Mouse (Mus musculus): ENCODE measurements around the gene Tbc1d5. TPM values are rescaled to one million over a fixed set of nuclear protein-coding genes. Genes with fewer than 3 reads are reported as not detected.

The Tbc1d5 gene
- polyA plus RNA-seq, 1 experiment: 11.2 TPM

GRCm38 (mm10) chr17:50904463-50904862 lies 274.7 kb downstream of the Tbc1d5 start:
- TF ChIP-seq POLR2A (IDR thresholded peaks at IDR 0.05; ENCODE audit: low read depth, low read length) (no peak), CTCF (conservative IDR thresholded peaks at IDR 0.05; ENCODE audit: insufficient read depth, insufficient read length, low read depth, low read length) (no peak)
- DNase-seq: no peak
- 91% methylated on average over 3 of the region's 3 CpGs for WGBS
- no peaks in the 10 kb centered on the region for H3K4me1 ChIP-seq (ENCODE audit: control insufficient read depth, insufficient read depth, low read length)
- H3K27ac ChIP-seq (ENCODE audit: insufficient read depth, low read depth, low read length): no peak overlapping the region
- no peaks in the 10 kb centered on the region for H3K36me3 ChIP-seq (ENCODE audit: control insufficient read depth, insufficient read depth, low read length)
- no peak overlapping the region for H3K4me3 ChIP-seq (ENCODE audit: insufficient read depth, low read depth, low read length)
- H3K27me3 ChIP-seq (replicated peaks; ENCODE audit: control insufficient read depth, insufficient read depth, low read length): no peaks in the 10 kb centered on the region

DNA sequence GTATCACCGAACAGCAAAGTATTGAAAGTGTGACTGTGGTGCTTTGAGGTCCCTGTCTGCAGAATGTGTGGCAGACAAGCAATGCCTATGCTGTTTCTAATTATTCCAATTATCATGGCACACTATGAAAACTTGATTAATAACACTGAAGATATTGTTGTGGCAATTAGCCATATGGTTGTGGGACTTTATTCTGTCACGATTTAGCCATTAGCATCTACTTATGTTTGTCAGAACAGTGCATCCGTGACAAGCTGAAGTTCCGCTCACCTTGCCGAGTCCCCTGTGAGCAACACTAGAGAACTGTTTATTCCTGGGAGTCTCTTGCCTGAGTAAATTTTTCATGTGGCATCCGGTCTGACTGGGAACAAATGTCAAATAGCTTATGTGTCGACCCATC lies 281.3 kb downstream of the Tbc1d5 start:
- TF ChIP-seq CTCF (conservative IDR thresholded peaks at IDR 0.05; ENCODE audit: insufficient read depth, insufficient read length, low read depth, low read length): no peak
- no peak for TF ChIP-seq POLR2A (IDR thresholded peaks at IDR 0.05; ENCODE audit: low read depth, low read length)
- no peak for DNase-seq
- Histone ChIP-seq H3K27me3 (replicated peaks; ENCODE audit: control insufficient read depth, insufficient read depth, low read length) (no peaks in the 10 kb centered on the region), H3K27ac (ENCODE audit: insufficient read depth, low read depth, low read length) (no peak overlapping the region), H3K4me3 (ENCODE audit: insufficient read depth, low read depth, low read length) (no peak overlapping the region), H3K36me3 (ENCODE audit: control insufficient read depth, insufficient read depth, low read length) (no peaks in the 10 kb centered on the region), H3K4me1 (ENCODE audit: control insufficient read depth, insufficient read depth, low read length) (no peaks in the 10 kb centered on the region)
- WGBS: 92% methylated on average over 7 of the region's 7 CpGs

DNA sequence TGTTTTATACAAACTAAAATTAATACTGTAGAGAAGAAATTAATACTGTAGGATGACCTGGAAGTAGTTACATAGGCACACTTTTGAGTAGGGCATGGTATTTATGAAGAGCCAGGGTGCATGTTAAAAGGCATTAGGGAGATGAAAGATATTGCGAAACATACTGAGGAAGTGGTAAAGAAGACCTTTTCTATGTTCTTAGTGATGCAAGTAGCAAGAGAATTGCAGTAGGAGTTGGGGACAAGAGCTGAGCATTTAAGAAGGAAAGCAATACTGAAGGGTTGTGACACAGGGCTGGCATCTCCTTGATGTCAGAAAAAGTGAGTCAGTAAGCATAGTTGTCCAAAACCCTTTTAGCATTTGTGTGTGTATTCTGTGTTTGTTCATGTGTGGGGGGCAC lies 289.7 kb downstream of the Tbc1d5 start:
- Histone ChIP-seq H3K4me3 (ENCODE audit: insufficient read depth, low read depth, low read length) (no peak overlapping the region), H3K36me3 (ENCODE audit: control insufficient read depth, insufficient read depth, low read length) (no peaks in the 10 kb centered on the region), H3K4me1 (ENCODE audit: control insufficient read depth, insufficient read depth, low read length) (no peaks in the 10 kb centered on the region), H3K27me3 (replicated peaks; ENCODE audit: control insufficient read depth, insufficient read depth, low read length) (no peaks in the 10 kb centered on the region), H3K27ac (ENCODE audit: insufficient read depth, low read depth, low read length) (no peak overlapping the region)
- WGBS: 95% methylated on average over 1 of the region's 1 CpGs
- no peak for TF ChIP-seq POLR2A (IDR thresholded peaks at IDR 0.05; ENCODE audit: low read depth, low read length)
- TF ChIP-seq CTCF (conservative IDR thresholded peaks at IDR 0.05; ENCODE audit: insufficient read depth, insufficient read length, low read depth, low read length): no peak
- DNase-seq: no peak

DNA sequence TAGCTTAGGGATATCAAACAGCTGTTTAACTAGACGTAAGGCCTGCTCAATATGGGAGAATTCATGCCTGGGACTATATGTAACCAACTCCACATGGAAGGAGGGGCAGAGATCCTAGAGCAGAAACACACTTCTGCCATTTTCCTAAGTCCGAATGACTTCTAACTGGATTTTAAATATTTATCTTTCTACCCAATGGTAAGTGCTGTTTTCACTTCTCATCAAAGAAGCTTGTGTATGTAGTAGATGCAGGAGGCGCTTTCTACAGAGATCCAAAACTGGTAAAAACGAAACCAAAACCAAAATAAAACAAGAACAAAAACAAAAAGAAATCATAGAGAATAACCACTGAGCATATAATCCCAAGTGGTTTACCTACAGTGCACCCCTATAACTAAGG lies 299.2 kb downstream of the Tbc1d5 start:
- Histone ChIP-seq H3K4me1 (ENCODE audit: control insufficient read depth, insufficient read depth, low read length) (no peaks in the 10 kb centered on the region), H3K27me3 (replicated peaks; ENCODE audit: control insufficient read depth, insufficient read depth, low read length) (no peaks in the 10 kb centered on the region), H3K36me3 (ENCODE audit: control insufficient read depth, insufficient read depth, low read length) (no peaks in the 10 kb centered on the region), H3K4me3 (ENCODE audit: insufficient read depth, low read depth, low read length) (no peak overlapping the region), H3K27ac (ENCODE audit: insufficient read depth, low read depth, low read length) (no peak overlapping the region)
- 95% methylated on average over 4 of the region's 4 CpGs for WGBS
- TF ChIP-seq CTCF (conservative IDR thresholded peaks at IDR 0.05; ENCODE audit: insufficient read depth, insufficient read length, low read depth, low read length) (no peak), POLR2A (IDR thresholded peaks at IDR 0.05; ENCODE audit: low read depth, low read length) (no peak)
- no peak for DNase-seq

- Histone ChIP-seq H3K27ac (ENCODE audit: insufficient read depth, low read depth, low read length) (no peak overlapping the region), H3K4me1 (ENCODE audit: control insufficient read depth, insufficient read depth, low read length) (no peaks in the 10 kb centered on the region), H3K36me3 (ENCODE audit: control insufficient read depth, insufficient read depth, low read length) (no peaks in the 10 kb centered on the region), H3K4me3 (ENCODE audit: insufficient read depth, low read depth, low read length) (no peak overlapping the region), H3K27me3 (replicated peaks; ENCODE audit: control insufficient read depth, insufficient read depth, low read length) (no peaks in the 10 kb centered on the region)
- DNase-seq: no peak
- WGBS: 80% methylated on average over 5 of the region's 5 CpGs
- TF ChIP-seq CTCF (conservative IDR thresholded peaks at IDR 0.05; ENCODE audit: insufficient read depth, insufficient read length, low read depth, low read length) (no peak), POLR2A (IDR thresholded peaks at IDR 0.05; ENCODE audit: low read depth, low read length) (no peak)
Measured at GRCm38 (mm10) chr17:50876451-50876850, 302.7 kb downstream of the Tbc1d5 start.

DNA sequence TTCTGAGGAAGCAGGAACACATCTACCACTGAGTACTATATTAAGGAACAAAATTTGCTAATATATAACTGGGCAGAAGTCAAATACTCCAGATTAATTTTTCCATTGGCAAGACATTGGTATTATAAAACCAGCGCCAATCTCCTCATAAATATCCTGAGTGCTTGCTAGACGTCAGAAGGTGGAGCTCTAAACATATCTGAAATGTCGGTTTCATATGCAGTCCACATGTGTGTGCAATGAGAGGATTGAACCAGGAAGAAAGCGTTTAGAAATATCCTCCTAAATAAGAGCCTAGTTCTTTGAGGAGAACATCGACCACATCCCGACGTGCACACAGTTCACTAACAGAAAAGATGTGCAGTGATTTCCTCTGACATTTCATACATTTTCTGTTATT lies 305.1 kb downstream of the Tbc1d5 start:
- H3K4me1 ChIP-seq (ENCODE audit: control insufficient read depth, insufficient read depth, low read length): no peaks in the 10 kb centered on the region
- no peaks in the 10 kb centered on the region for H3K36me3 ChIP-seq (ENCODE audit: control insufficient read depth, insufficient read depth, low read length)
- H3K27me3 ChIP-seq (replicated peaks; ENCODE audit: control insufficient read depth, insufficient read depth, low read length): no peaks in the 10 kb centered on the region
- no peak overlapping the region for H3K4me3 ChIP-seq (ENCODE audit: insufficient read depth, low read depth, low read length)
- no peak overlapping the region for H3K27ac ChIP-seq (ENCODE audit: insufficient read depth, low read depth, low read length)
- DNase-seq: no peak
- TF ChIP-seq CTCF (conservative IDR thresholded peaks at IDR 0.05; ENCODE audit: insufficient read depth, insufficient read length, low read depth, low read length) (no peak), POLR2A (IDR thresholded peaks at IDR 0.05; ENCODE audit: low read depth, low read length) (no peak)
- 75% methylated on average over 7 of the region's 7 CpGs for WGBS

- WGBS: 87% methylated on average over 4 of the region's 4 CpGs
- no peaks in the 10 kb centered on the region for H3K27me3 ChIP-seq (replicated peaks; ENCODE audit: control insufficient read depth, insufficient read depth, low read length)
- no peaks in the 10 kb centered on the region for H3K36me3 ChIP-seq (ENCODE audit: control insufficient read depth, insufficient read depth, low read length)
- no peak overlapping the region for H3K27ac ChIP-seq (ENCODE audit: insufficient read depth, low read depth, low read length)
- no peak overlapping the region for H3K4me3 ChIP-seq (ENCODE audit: insufficient read depth, low read depth, low read length)
- DNase-seq: no peak
- TF ChIP-seq POLR2A (IDR thresholded peaks at IDR 0.05; ENCODE audit: low read depth, low read length) (no peak), CTCF (conservative IDR thresholded peaks at IDR 0.05; ENCODE audit: insufficient read depth, insufficient read length, low read depth, low read length) (no peak)
- H3K4me1 ChIP-seq (ENCODE audit: control insufficient read depth, insufficient read depth, low read length): no peaks in the 10 kb centered on the region
Measured at GRCm38 (mm10) chr17:50872600-50872999, 306.6 kb downstream of the Tbc1d5 start.

DNA sequence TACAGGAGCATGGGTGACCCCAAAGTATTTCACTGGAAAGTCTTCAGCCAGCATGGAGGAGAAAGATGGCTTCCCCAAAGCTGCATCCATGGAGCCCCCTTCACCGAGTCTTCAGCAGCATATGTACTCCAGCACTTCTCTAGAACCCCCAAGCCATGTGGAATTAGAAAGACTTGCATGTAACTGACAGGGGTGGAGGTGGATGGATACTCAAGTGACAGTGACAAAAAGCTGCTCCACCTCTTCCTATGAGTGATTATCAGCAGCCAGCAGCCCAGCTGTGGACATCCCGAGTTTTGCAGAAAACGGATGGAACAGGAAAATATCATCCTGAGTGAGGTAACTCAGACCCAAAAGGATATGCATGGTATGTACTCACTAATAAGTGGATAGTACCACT lies 311.9 kb downstream of the Tbc1d5 start:
- no peaks in the 10 kb centered on the region for H3K27me3 ChIP-seq (replicated peaks; ENCODE audit: control insufficient read depth, insufficient read depth, low read length)
- H3K27ac ChIP-seq (ENCODE audit: insufficient read depth, low read depth, low read length): no peak overlapping the region
- no peak for DNase-seq
- no peaks in the 10 kb centered on the region for H3K4me1 ChIP-seq (ENCODE audit: control insufficient read depth, insufficient read depth, low read length)
- WGBS: 96% methylated on average over 3 of the region's 3 CpGs
- TF ChIP-seq CTCF (conservative IDR thresholded peaks at IDR 0.05; ENCODE audit: insufficient read depth, insufficient read length, low read depth, low read length): no peak
- no peak overlapping the region for H3K4me3 ChIP-seq (ENCODE audit: insufficient read depth, low read depth, low read length)
- no peaks in the 10 kb centered on the region; the same call in 1 of the 2 replicates for H3K36me3 ChIP-seq (ENCODE audit: control insufficient read depth, insufficient read depth, low read length)

All from kidney, adult 2 months (tissue).